Mouse (Mus musculus) mature B cell (primary cell): Measurements from ENCODE around the gene Olfr310.

ENCODE experiments used
- in situ Hi-C: fragments of 300-500 bp; cut with MboI; formaldehyde crosslinking; loops from 2 replicates; pipeline ENCODE4 v1.14.3; 2019

Olfr310 gene

GRCm38 (mm10) chr7:86277072-86277471 is at the start of gene Olfr310:
Gene Olfr310, minus strand, starts transcription at chr7:86277172.
- in situ Hi-C loops: no loop called here

- in situ Hi-C loops: no loop called here
Observed at GRCm38 (mm10) chr7:86325530-86325929, 48.6 kb upstream of the Olfr310 start, which contains the start of gene Olfr308. Gene Olfr308, minus strand, starts transcription at chr7:86325630.

- in situ Hi-C loops: no loop called here
Observed at GRCm38 (mm10) chr7:86321323-86321722, 44.4 kb upstream of the Olfr310 start.

GRCm38 (mm10) chr7:86313608-86314007 is 36.6 kb upstream of the Olfr310 start, which contains the start of gene Olfr309:
Gene Olfr309, minus strand, starts transcription at chr7:86313708.
- in situ Hi-C loops: no loop called here

- in situ Hi-C loops: no loop called here
Observed at GRCm38 (mm10) chr7:86246208-86246607, 30.8 kb downstream of the Olfr310 start, which contains the start of gene Vmn2r76. Gene Vmn2r76, minus strand, starts transcription at chr7:86246308.
